Mouse (Mus musculus): ENCODE data around the gene Mchr1.

DNA sequence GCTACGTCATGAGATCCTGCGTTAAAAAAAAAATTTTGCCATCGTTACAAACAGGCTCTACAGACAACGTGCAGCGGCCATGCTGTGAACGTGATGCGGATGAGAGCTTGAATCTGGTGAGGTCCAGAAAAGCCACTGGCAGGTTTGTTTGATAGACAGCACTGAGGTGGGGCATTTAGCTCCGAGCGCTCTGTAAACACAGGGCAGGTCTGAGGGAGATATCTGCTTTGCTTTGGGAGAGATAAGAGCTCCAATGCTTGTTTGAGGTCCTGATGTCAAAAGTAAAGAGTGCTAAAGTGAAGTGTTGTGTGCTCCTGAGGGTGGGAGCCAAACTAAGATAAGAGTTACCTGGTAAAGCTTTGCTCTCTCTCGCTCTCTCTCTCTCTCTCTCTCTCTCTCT is 38.1 kb upstream of the Mchr1 start:
- no peak for TF ChIP-seq CTCF (IDR thresholded peaks at IDR 0.05)
- TF ChIP-seq EP300 (IDR thresholded peaks at IDR 0.05; ENCODE audit: insufficient read depth, low read depth, low read length), result no peak

Measured in heart, adult 2 months (tissue).